In genomic region chr11:67663437-67663836, GRCm38 (mm10) we compare ENCODE assay signal across 29 mouse cellular contexts. TPM values are rescaled to one million over a fixed set of nuclear protein-coding genes. Genes with fewer than 3 reads are reported as not detected.
DNase-seq lines count a peak whose midpoint lies in the region; ATAC-seq and TF ChIP-seq lines count a peak whose summit lies in the region.
"Had no signal": no experiment of that assay in that cellular context is flagged by ENCODE, and none has a peak within 500 bp of the region (broad histone marks: within the 10 kb centered on the region; RNA-seq: fewer than 3 reads in every experiment).

No protein-coding gene starts in this region.

- TF ChIP-seq CTCF in left cerebral cortex, adult 2 months (IDR thresholded peaks at IDR 0.05), result no peak

- H3K9ac ChIP-seq in neural tube, embryonic 15.5 days (replicated peaks), result no peak overlapping the region
- H3K9ac ChIP-seq: forebrain, embryonic 13.5 days; heart, embryonic 12.5 days; heart, embryonic 15.5 days; hindbrain, embryonic 13.5 days; intestine, embryonic 15.5 days had no signal

- no peak for ATAC-seq in neural tube, embryonic 15.5 days (ENCODE audit: low FRiP score)
- ATAC-seq: forebrain, embryonic 13.5 days; forebrain, embryonic 16.5 days; hindbrain, embryonic 16.5 days; intestine, embryonic 15.5 days; Patski had no signal

- peak overlapping the region; percentile 93 for H3K27ac ChIP-seq in left cerebral cortex, adult 2 months
- 0 out of 2 replicates have a peak overlapping the region, but pooled peaks have one; percentile 4 for H3K27ac ChIP-seq in neural tube, embryonic 15.5 days (replicated peaks)
- H3K27ac ChIP-seq: forebrain, embryonic 10.5 days; forebrain, embryonic 13.5 days; heart, embryonic 15.5 days; hindbrain, embryonic 10.5 days; hindbrain, embryonic 13.5 days; intestine, embryonic 15.5 days had no signal

- peak; percentile 59 for DNase-seq in cerebellum, adult 11-12 months
- DNase-seq in cerebellum, postnatal 4 days (ENCODE audit: low spot score in 2 of 2), result no peak
- DNase-seq in cerebellum, adult 9-11 months, result peak; percentile 61
- DNase-seq in cerebellum, postnatal 36 days, result no peak
- no peak for DNase-seq in left cerebral cortex, adult 2 months (ENCODE audit: extremely low spot score in 1 of 2, low spot score in 2 of 2)
- no peak for DNase-seq in left cerebral cortex, adult 18-20 months (ENCODE audit: low spot score in 2 of 2)
- DNase-seq in neural tube, embryonic 10.5 days (ENCODE audit: extremely low spot score, low spot score), result no peak
- DNase-seq: adrenal gland, postnatal 10 days; adrenal gland, postnatal 36 days; cerebellum, adult 11 months; gastrocnemius, postnatal 14 days; heart, adult 18-20 months; heart, postnatal 10 days; heart, postnatal 36 days had no signal

- intact Hi-C loops in left cerebral cortex, adult 2 months (cut with DNase I), result no loop called here

- H3K4me2 ChIP-seq in neural tube, embryonic 15.5 days, result no peak overlapping the region
- H3K4me2 ChIP-seq: forebrain, embryonic 13.5 days; heart, embryonic 12.5 days; heart, embryonic 15.5 days; hindbrain, embryonic 13.5 days; intestine, embryonic 15.5 days had no signal

- no peak overlapping the region for H3K4me3 ChIP-seq in left cerebral cortex, adult 2 months
- H3K4me3 ChIP-seq in neural tube, embryonic 15.5 days (replicated peaks), result no peak overlapping the region
- H3K4me3 ChIP-seq: forebrain, embryonic 10.5 days; forebrain, embryonic 13.5 days; heart, embryonic 12.5 days; heart, embryonic 15.5 days; hindbrain, embryonic 10.5 days; hindbrain, embryonic 13.5 days; intestine, embryonic 15.5 days had no signal

- H3K27me3 ChIP-seq in neural tube, embryonic 15.5 days (replicated peaks), result no peaks in the 10 kb centered on the region
- H3K27me3 ChIP-seq: forebrain, embryonic 13.5 days; heart, embryonic 12.5 days; heart, embryonic 15.5 days; hindbrain, embryonic 13.5 days; intestine, embryonic 15.5 days had no signal

- H3K36me3 ChIP-seq in neural tube, embryonic 15.5 days, result no peaks in the 10 kb centered on the region
- H3K36me3 ChIP-seq: forebrain, embryonic 10.5 days; G1E; heart, embryonic 15.5 days; hindbrain, embryonic 10.5 days; hindbrain, embryonic 13.5 days; intestine, embryonic 15.5 days had no signal

- WGBS in neural tube, embryonic 15.5 days, result 98% methylated on average over 4 of the region's 4 CpGs

- H3K4me1 ChIP-seq in neural tube, embryonic 15.5 days, result peaks cover 17% of the 10 kb centered on the region
- H3K4me1 ChIP-seq: forebrain, embryonic 10.5 days; hindbrain, embryonic 10.5 days; intestine, embryonic 15.5 days had no signal

- no peaks in the 10 kb centered on the region for H3K9me3 ChIP-seq in neural tube, embryonic 15.5 days (replicated peaks)
- H3K9me3 ChIP-seq: forebrain, embryonic 10.5 days; forebrain, embryonic 13.5 days; heart, embryonic 12.5 days; heart, embryonic 15.5 days; hindbrain, embryonic 10.5 days; hindbrain, embryonic 13.5 days; intestine, embryonic 15.5 days had no signal

RNA-seq across cellular contexts. Expression of gene Rcvrn, which starts 31.7 kb away (rescaled TPM):
- 1 to 10 TPM in 1 of 2 experiments, under 1 TPM in 1; 0.91 to 3.2 TPM for total RNA-seq in left cerebral cortex, adult 2 months (2021)
- 1 to 10 TPM in 1 of 2 experiments, under 1 TPM in 1; 0.98 to 1.1 TPM for total RNA-seq in left cerebral cortex, adult 18-20 months (2021)
- not detected in 2 replicates for polyA plus RNA-seq in neural tube, embryonic 15.5 days (2015; fragmentation: Nextera tagmentation; extraction: Ambion mirVana)
- total RNA-seq: adrenal gland, postnatal 10 days; G1E; gastrocnemius, postnatal 14 days; heart, adult 18-20 months; heart, postnatal 10 days; heart, postnatal 36 days had no signal
- polyA plus RNA-seq: embryonic facial prominence, embryonic 11.5 days; embryonic facial prominence, embryonic 14.5 days; forebrain, embryonic 10.5 days; forebrain, embryonic 13.5 days; forebrain, embryonic 16.5 days; G1E; gonadal fat pad, adult 2 months; heart, embryonic 12.5 days; heart, embryonic 15.5 days; hindbrain, embryonic 10.5 days; hindbrain, embryonic 13.5 days; hindbrain, embryonic 16.5 days; intestine, embryonic 15.5 days; Patski had no signal

Comparison
In these comparisons a context has a peak if more than half of its experiments do, and no peak if none do; other contexts are left out.
1. DNase-seq: peak in cerebellum, adult 11-12 months (single experiment) and cerebellum, adult 9-11 months (single experiment); none in cerebellum, postnatal 4 days (0 of 2), cerebellum, postnatal 36 days (0 of 2), left cerebral cortex, adult 2 months (0 of 2), left cerebral cortex, adult 18-20 months (0 of 2) and neural tube, embryonic 10.5 days (single experiment).